Mouse (Mus musculus) liver, embryonic 14.5 days (tissue): ENCODE data around the gene Rnd3. TPM values are rescaled to one million over a fixed set of nuclear protein-coding genes. Genes with fewer than 3 reads are reported as not detected.
A peak's percentile ranks its signal among the peaks of the same experiment; 100 is the strongest.

ENCODE experiments used
- ATAC-seq: fragments of 200-750 bp; cut with Nextera tagmentation; 2 replicates; pipeline ENCODE4 v1.8.0; 2017; ENCODE audit warnings: moderate number of reproducible peaks, mild to moderate bottlenecking, moderate library complexity; ENCODE audit not compliant: insufficient read depth
- DNase-seq, 3 experiments: peaks; one replicate each; pipeline ENCODE4 v3.0.0-alpha.2; 2012 to 2013; ENCODE audit warnings: low read depth in 3 of 3, low spot score in 3 of 3
- H3K27ac ChIP-seq: fragments of 300-500 bp; sonication (generic); 2 replicates; pipeline ENCODE4 v1.5.1; 2014; ENCODE audit warnings: moderate library complexity, mild to moderate bottlenecking, control low read depth, inconsistent platforms
- H3K27me3 ChIP-seq: fragments of 300-500 bp; sonication (generic); 2 replicates; pipeline ENCODE4 v1.6.1; 2014; ENCODE audit warnings: mild to moderate bottlenecking, low read length, moderate library complexity; ENCODE audit not compliant: control insufficient read depth, insufficient read depth
- H3K36me3 ChIP-seq: fragments of 300-500 bp; sonication (generic); replicated peaks from 2 replicates; pipeline ENCODE4 v1.6.1; 2014; ENCODE audit warnings: low read depth; ENCODE audit not compliant: control insufficient read depth, insufficient read depth
- H3K4me1 ChIP-seq, 2 experiments: fragments of 200-500 bp in 1 of 2; fragments of 300-500 bp in 1 of 2; sonication (generic) in 1 of 2; replicated peaks; 2 replicates each; pipeline ENCODE4 v1.6.1; 2012 to 2014; ENCODE audit warnings: antibody characterized with exemption in 1 of 2, inconsistent platforms in 1 of 2, low read length in 1 of 2; ENCODE audit not compliant: control insufficient read depth in 2 of 2, insufficient read depth in 2 of 2
- H3K4me2 ChIP-seq: fragments of 300-500 bp; sonication (generic); 2 replicates; pipeline ENCODE4 v1.6.1; 2014; ENCODE audit warnings: low read depth, mild to moderate bottlenecking, control low read depth, moderate library complexity
- H3K4me3 ChIP-seq, 2 experiments: fragments of 200-500 bp in 1 of 2; fragments of 300-500 bp in 1 of 2; sonication (generic) in 1 of 2; 2 replicates each; pipeline ENCODE4 v1.5.1; 2012 to 2014; ENCODE audit warnings: low read depth in 2 of 2, low read length in 2 of 2, mild to moderate bottlenecking in 2 of 2, control low read depth in 1 of 2, inconsistent platforms in 1 of 2, moderate library complexity in 1 of 2; ENCODE audit not compliant: insufficient read depth in 1 of 2
- H3K9ac ChIP-seq: fragments of 300-500 bp; sonication (generic); replicated peaks from 2 replicates; pipeline ENCODE4 v1.6.1; 2014; ENCODE audit warnings: mild to moderate bottlenecking, control low read depth, moderate library complexity
- H3K9me3 ChIP-seq: fragments of 300-500 bp; sonication (generic); 2 replicates; pipeline ENCODE4 v1.6.1; 2016; ENCODE audit warnings: low read length, mixed read lengths; ENCODE audit not compliant: control insufficient read depth
- CTCF ChIP-seq: IDR thresholded peaks from 2 replicates; pipeline ENCODE4 v1.5.1; 2016; ENCODE audit warnings: antibody characterized with exemption, low read depth, control low read depth
- EP300 ChIP-seq: IDR thresholded peaks from 2 replicates; pipeline ENCODE4 v1.6.1; 2016; ENCODE audit warnings: antibody characterized with exemption, low read depth
- WGBS: fragments of 180-500 bp; shearing (Covaris S2); extraction: QIAGEN DNeasy Blood & Tissue Kit; methylation state at CpG from one replicate; pipeline ENCODE4 v1.1.7; 2014; ENCODE audit not compliant: insufficient replicate concordance; 5-methylcytosine and 5-hydroxymethylcytosine counted together
- polyA plus RNA-seq, 2 experiments: library from polyadenylated mRNA; depleted of rRNA in 1 of 2; stranded (reverse) in 1 of 2; unstranded in 1 of 2; fragments of >200 nt; fragmentation: Nextera tagmentation in 1 of 2; extraction: Ambion mirVana in 1 of 2; gene quantifications; 2 replicates each; pipeline versions ENCODE4 v1.2.1 to v1.2.3; 2012 to 2014

Rnd3 gene
- polyA plus RNA-seq, 2 experiments: 4.8 to 11.7 TPM

DNA sequence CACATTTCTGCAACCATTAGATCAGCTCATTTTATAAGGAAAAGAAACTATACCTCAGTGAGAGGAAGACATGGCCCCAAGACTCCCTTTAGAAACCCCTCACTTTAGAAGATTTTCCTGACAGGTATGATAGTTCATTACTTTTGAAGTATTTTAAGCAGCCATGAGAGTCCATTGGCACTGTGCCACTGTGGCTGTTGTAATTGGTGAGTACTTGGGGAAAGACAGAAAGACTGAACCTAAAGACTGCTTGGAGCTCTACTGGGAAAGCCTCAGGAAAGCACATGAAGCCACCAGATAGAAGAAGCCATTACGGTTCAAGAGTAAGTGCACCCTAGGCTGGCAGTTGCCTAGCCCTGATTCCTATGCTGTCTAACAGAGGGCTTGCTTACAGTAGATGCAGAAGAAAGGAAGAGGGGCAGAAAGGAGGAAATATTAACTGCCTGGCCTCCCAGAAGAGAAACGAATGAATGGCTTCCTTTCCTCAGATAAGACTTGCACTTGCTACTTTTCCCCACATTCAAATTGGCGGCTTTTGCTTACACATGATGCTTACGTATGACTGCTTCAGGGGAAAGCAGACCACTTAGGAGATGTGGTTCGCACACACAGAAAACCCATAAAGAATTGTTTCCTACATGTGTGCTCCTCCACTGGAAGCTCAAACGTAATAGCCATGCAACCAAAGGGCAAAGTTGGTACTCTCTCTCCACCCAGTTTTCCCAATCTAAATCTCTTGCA lies 4.4 kb downstream of the Rnd3 start:
- peaks cover 0 to 9% of the 10 kb centered on the region in 2 experiments; a peak in 2 of 4 replicates for H3K4me1 ChIP-seq
- H3K27me3 ChIP-seq: peaks cover 21% of the 10 kb centered on the region
- DNase-seq (no peak), ATAC-seq (no peak)
- no peak for TF ChIP-seq CTCF
- TF ChIP-seq EP300: no peak
- H3K4me2 ChIP-seq: peak overlapping the region; percentile 38
- no peak overlapping the region for H3K27ac ChIP-seq
- WGBS: 24% methylated on average over 6 of the region's 6 CpGs
- H3K36me3 ChIP-seq: no peaks in the 10 kb centered on the region
- no peak overlapping the region for H3K9ac ChIP-seq
- H3K9me3 ChIP-seq: no peaks in the 10 kb centered on the region
- H3K4me3 ChIP-seq: 0 out of 4 replicates have a peak overlapping the region, but pooled peaks of 1 of the 2 experiments have one; percentile 6

- peaks cover 0 to 11% of the 10 kb centered on the region in 2 experiments; a peak in 2 of 4 replicates for H3K4me1 ChIP-seq
- 28% methylated on average over 1 of the region's 1 CpGs for WGBS
- TF ChIP-seq CTCF (no peak), EP300 (no peak)
- H3K4me2 ChIP-seq: no peak overlapping the region; the same call in 1 of the 2 replicates
- ATAC-seq (no peak), DNase-seq (no peak)
- H3K27ac ChIP-seq: no peak overlapping the region
- H3K9me3 ChIP-seq: no peaks in the 10 kb centered on the region
- no peak overlapping the region for H3K9ac ChIP-seq
- H3K4me3 ChIP-seq: no peak overlapping the region
- peaks cover 10% of the 10 kb centered on the region for H3K27me3 ChIP-seq
- no peaks in the 10 kb centered on the region for H3K36me3 ChIP-seq
These were observed 6.5 kb downstream of the Rnd3 start for GRCm38 (mm10) chr2:51142422-51142821.

GRCm38 (mm10) chr2:51141345-51141744 lies 7.6 kb downstream of the Rnd3 start:
- no peak for DNase-seq
- Histone ChIP-seq H3K4me2 (peak overlapping the region; percentile 47; the same call in 1 of the 2 replicates), H3K27ac (no peak overlapping the region), H3K4me1 (peaks cover 0 to 11% of the 10 kb centered on the region in 2 experiments; a peak in 2 of 4 replicates), H3K4me3 (no peak overlapping the region), H3K9me3 (no peaks in the 10 kb centered on the region), H3K36me3 (no peaks in the 10 kb centered on the region), H3K27me3 (peaks cover 2% of the 10 kb centered on the region), H3K9ac (no peak overlapping the region)
- TF ChIP-seq EP300 (no peak), CTCF (no peak)
- no peak for ATAC-seq
- 52% methylated on average over 3 of the region's 3 CpGs for WGBS

GRCm38 (mm10) chr2:51140486-51140885 lies 8.4 kb downstream of the Rnd3 start:
- Histone ChIP-seq H3K4me1 (peaks cover 0 to 11% of the 10 kb centered on the region in 2 experiments; a peak in 2 of 4 replicates), H3K36me3 (no peaks in the 10 kb centered on the region), H3K27ac (no peak overlapping the region), H3K4me2 (peak overlapping the region; percentile 47), H3K9me3 (no peaks in the 10 kb centered on the region), H3K9ac (no peak overlapping the region), H3K27me3 (peaks cover 2% of the 10 kb centered on the region), H3K4me3 (no peak overlapping the region; a peak in 1 of 4 replicates)
- WGBS: 25% methylated on average over 8 of the region's 8 CpGs
- ATAC-seq (no peak), DNase-seq (no peak)
- no peak for TF ChIP-seq EP300
- TF ChIP-seq CTCF: no peak

GRCm38 (mm10) chr2:51139912-51140446 lies 8.9 kb downstream of the Rnd3 start:
- Histone ChIP-seq H3K4me2 (no peak overlapping the region; the same call in 1 of the 2 replicates), H3K36me3 (no peaks in the 10 kb centered on the region), H3K9ac (no peak overlapping the region), H3K27ac (no peak overlapping the region), H3K9me3 (no peaks in the 10 kb centered on the region), H3K4me3 (no peak overlapping the region), H3K27me3 (peaks cover 2% of the 10 kb centered on the region), H3K4me1 (peaks cover 0 to 11% of the 10 kb centered on the region in 2 experiments; a peak in 2 of 4 replicates)
- 35% methylated on average over 6 of the region's 6 CpGs for whole genome bisulfite sequencing
- TF ChIP-seq CTCF: no peak
- no peak for TF ChIP-seq EP300
- DNase-seq (no peak), ATAC-seq (no peak)
